Mouse (Mus musculus): ENCODE data around the gene Ppp1r14d. TPM values are rescaled to one million over a fixed set of nuclear protein-coding genes. Genes with fewer than 3 reads are reported as not detected.

Ppp1r14d gene
- total RNA-seq, 2 experiments from 2014 or later, result not detected

GRCm38 (mm10) chr2:119237871-119238220 is 8.1 kb upstream of the Ppp1r14d start:
- peak in 1 of 2 experiments; percentile 9 for DNase-seq
- intact Hi-C loops (cut with DNase I), result no loop called here

- intact Hi-C loops (cut with DNase I), result no loop called here
- no peak for DNase-seq
Observed at GRCm38 (mm10) chr2:119237210-119237870, 7.6 kb upstream of the Ppp1r14d start, which contains the start of gene Spint1. Gene Spint1 (plus strand): TSS chr2:119237362.

GRCm38 (mm10) chr2:119236682-119237209 is 7.0 kb upstream of the Ppp1r14d start:
- no peak for DNase-seq
- intact Hi-C loops (cut with DNase I), result no loop called here

GRCm38 (mm10) chr2:119209176-119209507 is 20.6 kb downstream of the Ppp1r14d start:
- DNase-seq, result no peak
- intact Hi-C loops (cut with DNase I), result loop anchor here (2.0 kb wide), 1 partner anchor 42 kb away; no protein-coding TSS in a partner anchor

GRCm38 (mm10) chr2:119208344-119209175 is 21.1 kb downstream of the Ppp1r14d start, which contains the start of the genes Zfyve19 and Dnajc17:
Gene Zfyve19 (plus strand): TSS chr2:119208617.
Gene Dnajc17 (minus strand): TSS chr2:119208795.
- intact Hi-C loops (cut with DNase I), result loop anchor here (2.0 kb wide), 1 partner anchor 42 kb away; no protein-coding TSS in a partner anchor
- DNase-seq, result peak; percentile 97 to 98

GRCm38 (mm10) chr2:119207961-119208343 is 21.8 kb downstream of the Ppp1r14d start:
- intact Hi-C loops (cut with DNase I), result loop anchor here (2.0 kb wide), 1 partner anchor 43 kb away; no protein-coding TSS in a partner anchor
- no peak for DNase-seq

GRCm38 (mm10) chr2:119203871-119204460 is 25.7 kb downstream of the Ppp1r14d start:
- intact Hi-C loops (cut with DNase I), result no loop called here
- DNase-seq, result peak in 1 of 2 experiments; percentile 38

GRCm38 (mm10) chr2:119202914-119203453 is 26.7 kb downstream of the Ppp1r14d start:
- DNase-seq, result peak; percentile 44 to 67
- intact Hi-C loops (cut with DNase I), result no loop called here

- intact Hi-C loops (cut with DNase I), result no loop called here
- no peak for DNase-seq
Observed at GRCm38 (mm10) chr2:119198934-119199333, 30.8 kb downstream of the Ppp1r14d start.

- intact Hi-C loops (cut with DNase I), result no loop called here
- no peak for DNase-seq
Observed at GRCm38 (mm10) chr2:119198049-119198448, 31.7 kb downstream of the Ppp1r14d start.

- intact Hi-C loops (cut with DNase I), result no loop called here
Observed at GRCm38 (mm10) chr2:119197493-119197892, 32.2 kb downstream of the Ppp1r14d start.

GRCm38 (mm10) chr2:119196316-119197108 is 33.2 kb downstream of the Ppp1r14d start:
- no peak for DNase-seq
- intact Hi-C loops (cut with DNase I), result no loop called here

More at GRCm38 (mm10) chr2:119197493-119197892, 32.2 kb downstream of the Ppp1r14d start:
- DNase-seq, result no peak

GRCm38 (mm10) chr2:119194140-119194539 is 35.6 kb downstream of the Ppp1r14d start:
- peak; percentile 38 to 39 for DNase-seq
- intact Hi-C loops (cut with DNase I), result no loop called here

- DNase-seq, result no peak
- intact Hi-C loops (cut with DNase I), result loop anchor here (1.0 kb wide), 1 partner anchor 152 kb away; no protein-coding TSS in a partner anchor
Observed at GRCm38 (mm10) chr2:119190969-119191368, 38.7 kb downstream of the Ppp1r14d start.

GRCm38 (mm10) chr2:119189029-119189710 is 40.5 kb downstream of the Ppp1r14d start:
- peak; percentile 88 to 94 for DNase-seq
- intact Hi-C loops (cut with DNase I), result loop anchor here (2.0 to 5.0 kb wide), 3 partner anchors 32 to 87 kb away; partner anchors contain the start of gene Rmdn3

GRCm38 (mm10) chr2:119182914-119183313 is 46.8 kb downstream of the Ppp1r14d start:
- intact Hi-C loops (cut with DNase I), result no loop called here

GRCm38 (mm10) chr2:119177384-119177939 is 52.2 kb downstream of the Ppp1r14d start:
- intact Hi-C loops (cut with DNase I), result no loop called here
- DNase-seq, result no peak

More at GRCm38 (mm10) chr2:119182914-119183313, 46.8 kb downstream of the Ppp1r14d start:
- no peak for DNase-seq

GRCm38 (mm10) chr2:119176761-119177160 is 52.9 kb downstream of the Ppp1r14d start:
- intact Hi-C loops (cut with DNase I), result no loop called here

GRCm38 (mm10) chr2:119175614-119176013 is 54.1 kb downstream of the Ppp1r14d start:
- intact Hi-C loops (cut with DNase I), result no loop called here
- no peak for DNase-seq

More at GRCm38 (mm10) chr2:119176761-119177160, 52.9 kb downstream of the Ppp1r14d start:
- DNase-seq, result no peak

Measured in heart, postnatal 10 days (tissue).